Mouse (Mus musculus) C2C12 (cell line): ENCODE results near the gene Whamm. TPM values are rescaled to one million over a fixed set of nuclear protein-coding genes. Genes with fewer than 3 reads are reported as not detected.

Experiments
- H3K27me3 ChIP-seq: one replicate; pipeline ENCODE4 v1.6.1; 2011; ENCODE audit not compliant: control insufficient read depth, insufficient read depth, insufficient read length
- H3K36me3 ChIP-seq: one replicate; pipeline ENCODE4 v1.6.1; 2011; ENCODE audit not compliant: control insufficient read depth, insufficient read depth
- H3K4me3 ChIP-seq: one replicate; pipeline ENCODE4 v1.5.1; 2011; ENCODE audit warnings: mild to moderate bottlenecking, control low read depth; ENCODE audit not compliant: poor library complexity, insufficient read depth, severe bottlenecking
- H3K79me2 ChIP-seq: one replicate; pipeline ENCODE4 v1.6.1; 2011; ENCODE audit not compliant: control insufficient read depth, insufficient read depth
- H3K79me3 ChIP-seq: one replicate; pipeline ENCODE4 v1.6.1; 2011; ENCODE audit warnings: low read depth, control low read depth
- H3ac ChIP-seq: one replicate; pipeline ENCODE3; 2011; ENCODE audit warnings: low read depth; ENCODE audit not compliant: control insufficient read depth, insufficient read length
- CEBPB ChIP-seq: IDR thresholded peaks from one replicate; pipeline ENCODE4 v1.6.1; 2011; ENCODE audit warnings: low read depth, mild to moderate bottlenecking, control low read depth, moderate library complexity
- CTCF ChIP-seq: IDR thresholded peaks from one replicate; pipeline ENCODE4 v1.5.1; 2011; ENCODE audit not compliant: control insufficient read depth, insufficient read depth, insufficient read length
- FOSL1 ChIP-seq: IDR thresholded peaks from one replicate; pipeline ENCODE4 v1.8.0; 2011; ENCODE audit warnings: mild to moderate bottlenecking, low read length; ENCODE audit not compliant: poor library complexity, insufficient read depth, severe bottlenecking
- MAX ChIP-seq: IDR thresholded peaks from one replicate; pipeline ENCODE4 v1.6.1; 2011; ENCODE audit warnings: mild to moderate bottlenecking, control low read depth
- MYOD1 ChIP-seq: IDR thresholded peaks from one replicate; pipeline ENCODE4 v1.6.1; 2011; ENCODE audit warnings: low read depth; ENCODE audit not compliant: control insufficient read depth, insufficient read length
- MYOG ChIP-seq: IDR thresholded peaks from one replicate; pipeline ENCODE4 v1.6.1; 2011; ENCODE audit not compliant: control insufficient read depth, insufficient read length; ENCODE audit errors: extremely low read depth
- USF1 ChIP-seq: IDR thresholded peaks from one replicate; pipeline ENCODE4 v1.6.1; 2011; ENCODE audit warnings: low read depth, mild to moderate bottlenecking, control low read depth, moderate library complexity
- polyA plus RNA-seq: library from polyadenylated mRNA; unstranded; fragments of >200 nt; fragmentation: generic; extraction: Trizol; gene quantifications from one replicate; pipeline ENCODE4 v1.2.1, GENCODE M21; 2012; ENCODE audit warnings: missing spikeins

The Whamm gene
- polyA plus RNA-seq, 1 experiment, result 3.2 TPM

GRCm38 (mm10) chr7:81604991-81605390 is 33.9 kb downstream of the Whamm start:
- TF ChIP-seq MYOD1 (no peak), CTCF (no peak), CEBPB (no peak), MAX (no peak), MYOG (no peak), USF1 (no peak), FOSL1 (no peak)

GRCm38 (mm10) chr7:81605489-81605888 is 34.4 kb downstream of the Whamm start:
- H3K79me2 ChIP-seq, result no peaks in the 10 kb centered on the region

More at GRCm38 (mm10) chr7:81604991-81605390, 33.9 kb downstream of the Whamm start:
- Histone ChIP-seq H3K79me2 (no peaks in the 10 kb centered on the region), H3K79me3 (no peaks in the 10 kb centered on the region), H3K27me3 (peaks cover 7% of the 10 kb centered on the region), H3K4me3 (no peak overlapping the region), H3ac (no peak overlapping the region), H3K36me3 (no peaks in the 10 kb centered on the region)

GRCm38 (mm10) chr7:81606452-81606851 is 35.4 kb downstream of the Whamm start:
- peaks cover 12% of the 10 kb centered on the region for H3K27me3 ChIP-seq
- H3K36me3 ChIP-seq, result no peaks in the 10 kb centered on the region
- TF ChIP-seq MYOG, result no peak
- no peak for TF ChIP-seq CTCF
- no peak for TF ChIP-seq MYOD1
- no peak for TF ChIP-seq FOSL1
- no peak for TF ChIP-seq MAX
- H3K79me2 ChIP-seq, result no peaks in the 10 kb centered on the region
- no peak overlapping the region for H3ac ChIP-seq
- H3K4me3 ChIP-seq, result no peak overlapping the region
- no peaks in the 10 kb centered on the region for H3K79me3 ChIP-seq

More at GRCm38 (mm10) chr7:81605489-81605888, 34.4 kb downstream of the Whamm start:
- no peaks in the 10 kb centered on the region for H3K36me3 ChIP-seq
- H3K4me3 ChIP-seq, result no peak overlapping the region
- peaks cover 7% of the 10 kb centered on the region for H3K27me3 ChIP-seq
- no peak for TF ChIP-seq MAX
- no peak for TF ChIP-seq CEBPB
- no peak for TF ChIP-seq CTCF
- TF ChIP-seq MYOG, result no peak
- no peak overlapping the region for H3ac ChIP-seq
- H3K79me3 ChIP-seq, result no peaks in the 10 kb centered on the region

GRCm38 (mm10) chr7:81610125-81610524 is 39.1 kb downstream of the Whamm start:
- no peak for TF ChIP-seq CEBPB
- no peak overlapping the region for H3ac ChIP-seq
- H3K4me3 ChIP-seq, result no peak overlapping the region
- peaks cover 17% of the 10 kb centered on the region for H3K27me3 ChIP-seq
- no peaks in the 10 kb centered on the region for H3K79me3 ChIP-seq
- no peaks in the 10 kb centered on the region for H3K79me2 ChIP-seq
- no peaks in the 10 kb centered on the region for H3K36me3 ChIP-seq

GRCm38 (mm10) chr7:81612856-81613635 is 42.0 kb downstream of the Whamm start:
- Histone ChIP-seq H3K27me3 (peaks cover 10% of the 10 kb centered on the region), H3K36me3 (no peaks in the 10 kb centered on the region), H3K4me3 (no peak overlapping the region), H3K79me2 (no peaks in the 10 kb centered on the region), H3ac (no peak overlapping the region), H3K79me3 (no peaks in the 10 kb centered on the region)
- TF ChIP-seq MYOD1 (no peak), MAX (no peak), CEBPB (no peak), FOSL1 (no peak), CTCF (no peak), MYOG (no peak)

GRCm38 (mm10) chr7:81615031-81615430 is 44.0 kb downstream of the Whamm start:
- Histone ChIP-seq H3K4me3 (no peak overlapping the region), H3K79me3 (no peaks in the 10 kb centered on the region), H3K36me3 (no peaks in the 10 kb centered on the region), H3ac (no peak overlapping the region), H3K27me3 (peaks cover 10% of the 10 kb centered on the region), H3K79me2 (no peaks in the 10 kb centered on the region)
- TF ChIP-seq MYOG, result no peak
- no peak for TF ChIP-seq CTCF
- no peak for TF ChIP-seq MYOD1
- TF ChIP-seq CEBPB, result no peak
- TF ChIP-seq USF1, result no peak
- no peak for TF ChIP-seq MAX
- no peak for TF ChIP-seq FOSL1
